Mouse (Mus musculus): ENCODE measurements around the gene Osbpl8.
A peak's percentile ranks its signal among the peaks of the same experiment; 100 is the strongest.
"Not testable (repeated sequence)": the region's sequence is repeated elsewhere in the genome, so short reads cannot be mapped to it uniquely, and the experiment has no call there.

Osbpl8 gene

GRCm38 (mm10) chr10:111180633-111181032 is 16.1 kb downstream of the Osbpl8 start:
- peak; percentile 57 for ATAC-seq (ENCODE audit: insufficient number of reproducible peaks, low FRiP score, low TSS enrichment)

GRCm38 (mm10) chr10:111183634-111184270 is 19.2 kb downstream of the Osbpl8 start:
- ATAC-seq (ENCODE audit: insufficient number of reproducible peaks, low FRiP score, low TSS enrichment), result 0 out of 2 replicates have a peak, but pooled peaks have one; percentile 39

DNA sequence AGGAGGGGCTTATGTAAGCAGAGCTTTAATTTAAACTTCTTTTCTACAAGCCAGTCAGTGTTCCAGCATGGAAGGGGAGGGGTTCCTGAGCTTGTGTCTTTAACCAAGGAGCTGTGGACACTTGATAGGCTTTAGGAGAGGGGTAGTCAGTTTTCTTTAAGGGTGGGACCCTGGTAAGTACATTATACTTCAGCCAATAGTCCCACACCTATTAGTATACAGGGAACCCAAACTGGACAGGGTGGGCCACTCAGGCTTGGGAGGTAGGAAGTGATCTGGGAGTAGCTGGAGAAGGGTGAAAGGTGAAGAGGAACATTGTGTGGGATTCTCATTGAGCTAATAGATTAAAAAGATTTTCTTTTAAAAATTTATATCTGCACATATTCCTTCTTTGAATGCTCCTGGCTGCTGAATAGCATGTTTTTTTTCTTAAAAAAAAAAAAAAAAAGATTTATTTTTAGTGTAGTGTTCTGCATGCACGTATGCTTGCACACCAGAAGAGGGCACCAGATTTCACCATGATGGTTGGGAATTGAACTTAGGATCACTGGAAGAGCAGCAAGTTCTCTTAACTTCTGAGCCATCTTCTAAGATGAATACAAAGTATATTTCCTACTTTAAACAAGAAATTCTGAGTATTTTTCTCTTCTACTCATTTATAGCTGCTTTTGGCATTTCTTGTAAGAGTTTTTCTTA is 21.2 kb downstream of the Osbpl8 start:
- no peak for ATAC-seq (ENCODE audit: insufficient number of reproducible peaks, low FRiP score, low TSS enrichment)

GRCm38 (mm10) chr10:111189022-111189555 is 24.5 kb downstream of the Osbpl8 start:
- no peak for ATAC-seq (ENCODE audit: insufficient number of reproducible peaks, low FRiP score, low TSS enrichment)

DNA sequence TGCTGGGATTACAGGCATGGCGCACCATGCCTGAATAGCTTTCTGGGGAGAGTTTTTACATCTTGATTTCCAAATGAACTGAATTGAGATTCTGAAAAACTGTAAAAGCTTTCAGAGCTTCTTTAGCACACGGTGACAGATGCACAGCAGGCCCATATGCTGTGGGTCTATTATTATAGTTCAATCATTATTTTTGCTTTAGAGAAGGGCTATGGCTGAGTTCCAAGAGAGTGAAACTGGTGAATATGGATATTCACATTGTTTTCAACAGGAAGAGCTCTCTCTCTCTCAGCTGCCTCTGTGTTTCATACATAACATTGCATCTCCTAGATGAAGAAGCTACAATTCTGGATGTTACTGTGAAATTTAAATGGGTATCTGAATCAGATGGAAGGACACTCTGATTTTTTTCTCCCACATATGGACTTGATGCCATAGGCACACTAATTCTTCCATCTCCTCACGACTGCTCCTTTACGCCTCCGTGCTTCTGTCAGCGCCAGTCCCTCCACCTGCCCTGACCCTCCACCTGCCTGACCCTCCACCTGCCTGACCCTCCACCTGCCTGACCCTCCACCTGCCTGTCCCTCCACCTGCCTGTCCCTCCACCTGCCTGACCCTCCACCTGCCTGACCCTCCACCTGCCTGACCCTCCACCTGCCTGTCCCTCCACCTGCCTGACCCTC is 25.7 kb downstream of the Osbpl8 start:
- peak; percentile 79 for ATAC-seq (ENCODE audit: insufficient number of reproducible peaks, low FRiP score, low TSS enrichment)

DNA sequence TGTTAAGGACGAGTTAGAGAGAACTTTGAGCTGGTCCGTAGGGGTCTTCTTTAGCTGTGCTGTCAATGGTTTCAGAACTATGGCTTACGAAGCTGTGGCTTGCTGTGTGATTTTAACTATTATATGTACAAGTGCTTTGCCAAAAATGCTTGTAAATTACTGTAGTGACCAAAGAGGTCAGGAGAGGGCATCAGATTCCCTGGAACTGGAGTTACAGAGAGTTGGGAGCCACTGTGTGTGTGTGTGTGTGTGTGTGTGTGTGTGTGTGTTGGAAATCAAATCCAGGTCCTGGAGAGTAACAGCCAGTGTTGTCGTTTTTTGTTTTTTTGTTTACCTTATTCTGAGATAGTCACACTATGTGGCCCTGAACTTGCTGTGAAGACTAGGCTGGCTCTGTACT is 29.0 kb downstream of the Osbpl8 start:
- no peak for ATAC-seq (ENCODE audit: insufficient number of reproducible peaks, low FRiP score, low TSS enrichment)

- no peak for ATAC-seq (ENCODE audit: insufficient number of reproducible peaks, low FRiP score, low TSS enrichment)
Measured at GRCm38 (mm10) chr10:111196191-111196590, 31.6 kb downstream of the Osbpl8 start.

DNA sequence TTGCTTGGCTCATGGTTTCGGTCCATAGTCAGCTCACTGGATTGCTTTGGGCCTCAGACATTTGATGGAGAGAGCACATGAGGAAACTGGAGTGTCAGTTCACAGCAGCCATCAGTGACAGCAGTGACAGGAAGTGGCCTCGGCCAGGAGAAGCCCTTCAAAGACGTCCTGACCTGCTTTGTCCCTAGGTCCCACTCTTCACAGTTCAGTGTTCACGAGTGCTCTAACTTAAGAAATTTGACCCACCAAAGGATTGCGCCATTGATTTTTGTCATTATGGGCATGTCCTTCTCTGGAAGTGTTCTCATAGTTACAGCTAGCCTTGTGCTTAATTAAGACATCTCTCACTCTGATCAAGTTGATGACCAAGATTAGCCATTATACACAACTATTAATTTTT is 34.2 kb downstream of the Osbpl8 start:
- not testable (repeated sequence) for ATAC-seq (ENCODE audit: insufficient number of reproducible peaks, low FRiP score, low TSS enrichment)

GRCm38 (mm10) chr10:111201120-111201519 is 36.6 kb downstream of the Osbpl8 start:
- no peak for ATAC-seq (ENCODE audit: insufficient number of reproducible peaks, low FRiP score, low TSS enrichment)

- ATAC-seq (ENCODE audit: insufficient number of reproducible peaks, low FRiP score, low TSS enrichment), result no peak
Measured at GRCm38 (mm10) chr10:111201666-111202065, 37.1 kb downstream of the Osbpl8 start.

GRCm38 (mm10) chr10:111204089-111204488 is 39.5 kb downstream of the Osbpl8 start:
- peak; percentile 78 for ATAC-seq (ENCODE audit: insufficient number of reproducible peaks, low FRiP score, low TSS enrichment)

GRCm38 (mm10) chr10:111205421-111205820 is 40.9 kb downstream of the Osbpl8 start:
- no peak for ATAC-seq (ENCODE audit: insufficient number of reproducible peaks, low FRiP score, low TSS enrichment)

- no peak for ATAC-seq (ENCODE audit: insufficient number of reproducible peaks, low FRiP score, low TSS enrichment)
Measured at GRCm38 (mm10) chr10:111207386-111207785, 42.8 kb downstream of the Osbpl8 start.

DNA sequence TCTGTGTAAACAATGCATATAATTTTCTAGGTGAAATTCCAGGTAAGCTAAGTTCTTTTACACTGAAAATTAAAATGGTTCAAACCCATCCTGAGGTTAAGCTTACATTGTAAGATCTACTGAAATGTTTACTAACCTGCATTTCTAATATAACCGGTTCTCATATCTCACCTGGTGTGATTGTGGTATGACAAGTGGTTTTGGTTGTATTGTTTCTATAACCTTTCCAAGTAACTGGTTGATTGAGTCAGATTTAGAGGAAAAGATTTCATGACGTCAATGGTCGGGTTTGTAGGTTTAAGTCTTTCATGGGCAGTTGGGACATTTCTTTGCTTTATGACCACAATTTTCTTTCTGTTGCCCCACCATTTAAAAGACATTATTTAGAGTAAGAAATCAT is 49.5 kb downstream of the Osbpl8 start:
- ATAC-seq (ENCODE audit: insufficient number of reproducible peaks, low FRiP score, low TSS enrichment), result no peak

DNA sequence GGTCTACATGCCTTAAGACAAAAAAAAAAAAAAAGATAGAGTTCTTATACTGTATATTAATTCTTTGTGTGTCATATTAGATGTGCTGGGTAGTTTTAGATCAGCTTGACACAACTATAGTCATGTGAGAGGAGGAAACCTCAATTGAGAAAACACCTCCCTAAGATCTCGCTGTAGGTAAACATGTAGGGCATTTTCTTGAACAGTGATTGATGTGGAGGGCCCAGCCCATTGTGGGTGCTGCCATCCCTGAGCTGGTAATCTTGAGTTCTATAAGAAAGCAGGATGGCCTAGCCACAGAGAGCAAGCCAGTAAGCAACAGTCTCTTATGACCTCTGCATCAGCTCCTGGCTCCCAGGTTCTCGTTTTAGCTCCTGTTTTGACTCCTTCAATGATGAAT is 50.1 kb downstream of the Osbpl8 start:
- no peak for ATAC-seq (ENCODE audit: insufficient number of reproducible peaks, low FRiP score, low TSS enrichment)

GRCm38 (mm10) chr10:111215572-111215971 is 51.0 kb downstream of the Osbpl8 start:
- peak; percentile 78; the same call in 1 of the 2 replicates for ATAC-seq (ENCODE audit: insufficient number of reproducible peaks, low FRiP score, low TSS enrichment)

DNA sequence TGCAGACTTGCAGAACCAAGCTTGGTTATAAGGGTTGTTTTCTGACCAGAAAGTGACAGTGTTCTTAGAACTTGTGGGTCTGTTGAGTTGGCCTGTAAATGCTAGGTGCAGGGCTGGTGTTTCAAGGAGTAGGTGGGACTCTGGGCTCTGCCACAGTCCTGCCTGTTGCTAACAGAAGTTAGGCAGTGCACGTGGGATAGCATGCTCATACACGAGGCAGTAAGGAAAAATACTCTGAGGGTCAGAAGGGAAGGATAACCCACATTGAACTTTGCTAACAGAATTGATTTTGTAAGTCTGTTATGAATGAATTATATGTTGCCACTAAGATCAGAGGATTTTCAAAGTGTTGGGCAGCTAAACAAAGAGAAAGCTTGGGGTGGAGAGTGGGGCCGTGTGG is 51.6 kb downstream of the Osbpl8 start:
- ATAC-seq (ENCODE audit: insufficient number of reproducible peaks, low FRiP score, low TSS enrichment), result no peak

- ATAC-seq (ENCODE audit: insufficient number of reproducible peaks, low FRiP score, low TSS enrichment), result no peak
Measured at GRCm38 (mm10) chr10:111222535-111222934, 58.0 kb downstream of the Osbpl8 start.

DNA sequence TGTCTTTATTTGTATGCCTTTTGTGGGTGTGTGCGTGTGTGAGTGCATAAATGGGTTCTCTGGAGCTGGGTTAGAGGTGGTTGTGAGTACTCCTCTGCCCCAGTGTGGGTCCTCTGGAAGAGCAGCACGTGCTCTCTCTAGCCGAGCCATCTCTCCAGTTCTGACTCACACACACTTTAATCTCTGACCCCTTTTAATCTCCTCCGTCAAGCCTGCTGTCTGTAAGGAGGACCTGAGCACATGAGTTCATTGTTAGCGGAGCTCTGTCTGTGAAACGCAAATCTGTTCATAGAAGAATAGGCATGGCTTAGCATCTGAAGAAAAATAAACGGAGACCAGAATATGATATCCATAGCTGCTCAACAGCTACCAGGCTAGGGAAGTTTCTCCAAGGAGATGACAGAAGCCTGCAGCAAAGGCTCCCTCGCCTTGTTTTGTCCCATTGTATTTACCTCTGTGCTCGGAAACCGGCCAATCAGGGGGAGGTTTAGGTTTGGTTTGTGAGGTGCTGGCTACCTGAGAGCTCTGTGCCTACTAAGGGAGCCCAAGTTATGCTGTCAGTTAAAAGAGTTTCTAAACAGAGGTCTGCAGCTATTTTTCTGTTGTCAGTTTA is 58.8 kb downstream of the Osbpl8 start:
- ATAC-seq (ENCODE audit: insufficient number of reproducible peaks, low FRiP score, low TSS enrichment), result no peak

DNA sequence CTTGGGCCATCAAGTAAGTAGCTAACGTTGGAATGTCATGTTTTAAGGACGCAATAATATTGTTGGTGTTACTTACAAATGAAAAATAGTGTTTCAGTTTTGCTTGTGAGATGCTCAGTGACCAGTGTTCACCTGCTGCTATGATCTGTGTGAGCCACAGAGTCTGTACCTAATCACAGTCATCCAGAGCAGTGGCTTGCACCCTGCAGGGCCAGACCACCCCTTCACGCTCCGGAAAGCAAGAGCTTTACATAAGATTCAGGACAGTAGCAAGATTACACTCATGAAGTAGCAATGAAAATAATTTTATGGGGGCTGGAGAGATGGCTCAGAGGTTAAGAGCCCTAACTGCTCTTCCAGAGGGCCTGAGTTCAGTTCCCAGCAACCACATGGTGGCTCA is 60.1 kb downstream of the Osbpl8 start:
- no peak for ATAC-seq (ENCODE audit: insufficient number of reproducible peaks, low FRiP score, low TSS enrichment)

- peak; percentile 81 for ATAC-seq (ENCODE audit: insufficient number of reproducible peaks, low FRiP score, low TSS enrichment)
Measured at GRCm38 (mm10) chr10:111226508-111226907, 62.0 kb downstream of the Osbpl8 start.

All from cerebellum, adult (tissue).